ENCODE assay signal across 16 mouse cellular contexts in the genomic region with DNA sequence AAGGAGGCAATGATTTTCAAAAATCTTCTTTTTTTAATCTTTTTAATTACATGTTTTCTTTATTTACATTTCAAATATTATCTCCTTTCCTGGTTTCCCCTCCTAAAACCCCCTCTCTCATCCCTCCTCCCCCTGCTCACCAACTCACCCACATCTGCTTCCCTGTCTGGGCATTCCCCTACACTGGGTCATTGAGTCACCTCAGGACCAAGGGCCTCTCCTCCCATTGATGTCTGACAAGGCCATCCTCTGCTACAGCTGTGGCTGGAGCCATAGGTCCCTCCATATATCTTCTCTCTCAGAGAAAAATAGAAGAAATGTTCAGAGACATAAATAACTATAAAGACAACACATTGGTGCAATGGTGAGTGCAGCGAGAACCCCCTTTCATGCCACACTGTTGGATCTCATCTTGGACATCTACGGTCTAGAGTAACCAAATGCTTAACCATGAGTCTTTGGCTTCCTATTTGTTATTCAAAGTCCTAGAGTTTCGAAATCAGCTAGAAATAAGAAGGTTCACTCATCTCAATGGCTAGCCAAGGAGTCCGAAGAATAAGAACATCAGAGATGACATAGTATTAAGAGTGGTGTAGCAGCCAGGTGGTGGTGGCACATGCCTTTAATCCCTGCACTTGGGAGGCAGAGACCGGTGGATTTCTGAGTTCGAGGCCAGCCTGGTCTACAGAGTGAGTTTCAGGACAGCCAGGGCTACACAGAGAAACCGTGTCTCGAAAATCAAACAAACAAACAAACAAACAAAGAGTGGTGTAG.
"Had no signal": no experiment of that assay in that cellular context is flagged by ENCODE, and none has a peak within 500 bp of the region (broad histone marks: within the 10 kb centered on the region; RNA-seq: fewer than 3 reads in every experiment).

No protein-coding gene starts in this region.

- H3K27me3 ChIP-seq: neural tube, embryonic 13.5 days; neural tube, embryonic 15.5 days; stomach, embryonic 15.5 days had no signal

- H3K36me3 ChIP-seq: neural tube, embryonic 13.5 days; neural tube, embryonic 15.5 days; stomach, embryonic 15.5 days had no signal

- H3K9me3 ChIP-seq: neural tube, embryonic 13.5 days; neural tube, embryonic 15.5 days; stomach, embryonic 15.5 days had no signal

- H3K27ac ChIP-seq: neural tube, embryonic 13.5 days; neural tube, embryonic 15.5 days; stomach, embryonic 15.5 days; stomach, postnatal 0 days had no signal

- H3K4me2 ChIP-seq: neural tube, embryonic 13.5 days; neural tube, embryonic 15.5 days; stomach, embryonic 15.5 days had no signal

- H3K4me3 ChIP-seq: neural tube, embryonic 13.5 days; neural tube, embryonic 15.5 days; stomach, embryonic 15.5 days had no signal

- DNase-seq: retina, postnatal 1 day; right cerebral cortex, adult 18-20 months; right cerebral cortex, postnatal 14 days; right cerebral cortex, postnatal 25 days; right cerebral cortex, postnatal 4 days; spleen, adult 18-20 months; thymus, adult 18-20 months; thymus, adult 2 months; thymus, postnatal 14 days; thymus, postnatal 25 days; thymus, postnatal 36 days; thymus, postnatal 4 days had no signal

- H3K4me1 ChIP-seq: neural tube, embryonic 13.5 days; neural tube, embryonic 15.5 days; stomach, embryonic 15.5 days had no signal

- H3K9ac ChIP-seq: neural tube, embryonic 13.5 days; neural tube, embryonic 15.5 days; stomach, embryonic 15.5 days had no signal
